Comparison of ENCODE assay signal across 8 mouse cellular contexts in the genomic region with DNA sequence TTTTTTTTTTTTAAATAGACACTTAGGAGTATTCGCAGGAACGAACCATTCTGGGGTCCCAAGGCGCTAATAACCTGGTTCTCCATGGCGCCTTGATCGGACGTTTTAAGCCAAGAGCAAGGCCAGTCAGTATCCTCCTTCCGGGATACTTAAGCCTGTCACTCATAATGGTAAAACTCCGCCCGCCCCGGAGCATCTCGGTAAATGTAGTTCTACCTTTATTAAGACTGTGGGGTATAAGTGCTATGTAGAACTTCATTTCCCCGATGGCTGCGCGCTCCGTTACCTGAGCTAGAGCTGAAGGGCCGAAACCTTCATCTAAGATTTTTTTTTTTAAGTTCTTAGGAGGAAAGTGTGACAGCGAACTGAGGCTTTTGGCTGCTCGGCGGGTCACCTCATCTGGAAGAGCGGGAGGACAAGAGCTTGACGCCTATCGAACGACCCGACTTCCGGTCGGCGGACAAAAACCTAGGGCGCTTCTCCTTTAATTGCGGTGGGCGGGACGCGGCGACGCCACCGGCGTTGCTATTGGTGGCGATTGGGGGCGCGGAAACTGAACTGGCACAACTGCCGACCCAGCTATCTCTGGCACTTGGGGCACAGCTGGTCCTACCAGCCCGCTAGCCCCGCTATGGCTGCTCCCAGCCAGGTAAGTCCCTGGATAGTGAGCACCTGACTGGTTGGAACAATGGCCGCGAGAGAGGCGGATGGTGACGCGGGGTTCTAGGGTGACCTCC. TPM values are rescaled to one million over a fixed set of nuclear protein-coding genes. Genes with fewer than 3 reads are reported as not detected.
DNase-seq lines count a peak whose midpoint lies in the region; ATAC-seq and TF ChIP-seq lines count a peak whose summit lies in the region.

Gene Poc1a (plus strand): TSS at position 254 of the 737 bp plus-strand sequence.

- intact Hi-C loops in heart, postnatal 36 days (cut with DNase I): loop anchor here (1.0 to 5.0 kb wide), 3 partner anchors 32 to 68 kb away; no protein-coding TSS in a partner anchor

- H3K4me2 ChIP-seq in forebrain, embryonic 16.5 days (ENCODE audit: low read length): peak within 1 kb of the TSS; percentile 68
- peak within 1 kb of the TSS; percentile 85 for H3K4me2 ChIP-seq in lung, embryonic 14.5 days

- TF ChIP-seq CTCF in G1E (IDR thresholded peaks at IDR 0.05; ENCODE audit: low read depth, low read length): no peak
- TF ChIP-seq CTCF in layer of hippocampus, adult 2 months (conservative IDR thresholded peaks at IDR 0.05): no peak
- TF ChIP-seq CTCF in lung, embryonic 14.5 days (IDR thresholded peaks at IDR 0.05; ENCODE audit: low read depth): no peak
- TF ChIP-seq CTCF in olfactory bulb, adult 2 months (IDR thresholded peaks at IDR 0.05; ENCODE audit: insufficient read depth, low read depth, low read length): no peak
- no peak for TF ChIP-seq CTCF in thymus, adult 2 months (IDR thresholded peaks at IDR 0.05; ENCODE audit: borderline replicate concordance, control insufficient read depth, extremely low read depth, insufficient read depth, low read length, poor library complexity)

- peak within 1 kb of the TSS; percentile 55 for H3K9ac ChIP-seq in forebrain, embryonic 16.5 days (replicated peaks; ENCODE audit: low read depth, low read length)
- peak within 1 kb of the TSS; percentile 76 for H3K9ac ChIP-seq in lung, embryonic 14.5 days

- peaks cover 22% of the 10 kb centered on the region for H3K4me1 ChIP-seq in G1E (ENCODE audit: insufficient read depth, low read depth, low read length)
- peaks cover 14% of the 10 kb centered on the region for H3K4me1 ChIP-seq in forebrain, embryonic 16.5 days (replicated peaks; ENCODE audit: control insufficient read depth, insufficient read depth, low read length)
- H3K4me1 ChIP-seq in lung, embryonic 14.5 days (ENCODE audit: insufficient read depth): 0 out of 2 replicates have a peak, but pooled peaks cover 7% of the 10 kb centered on the region
- H3K4me1 ChIP-seq in olfactory bulb, adult 2 months (ENCODE audit: control insufficient read depth, insufficient read depth, low read length): peaks cover 8% of the 10 kb centered on the region
- H3K4me1 ChIP-seq in thymus, adult 2 months (replicated peaks; ENCODE audit: control insufficient read depth, insufficient read depth, low read length): peaks cover 7% of the 10 kb centered on the region

- peaks cover 34% of the 10 kb centered on the region for H3K36me3 ChIP-seq in G1E (replicated peaks)
- no peaks in the 10 kb centered on the region for H3K36me3 ChIP-seq in forebrain, embryonic 16.5 days (ENCODE audit: control insufficient read depth, insufficient read depth)
- H3K36me3 ChIP-seq in lung, embryonic 14.5 days (ENCODE audit: insufficient read depth): peaks cover 15% of the 10 kb centered on the region
- H3K36me3 ChIP-seq in thymus, adult 2 months (ENCODE audit: control insufficient read depth, insufficient read depth, low read length): no peaks in the 10 kb centered on the region

- ATAC-seq in G1E (ENCODE audit: extremely low read depth, insufficient number of reproducible peaks, low FRiP score, poor library complexity, severe bottlenecking): peak; percentile 91
- ATAC-seq in forebrain, embryonic 16.5 days: peak; percentile 99
- peak; percentile 97 for ATAC-seq in lung, embryonic 14.5 days (ENCODE audit: insufficient read depth)

- WGBS in forebrain, embryonic 16.5 days: under 1% methylated on average over 47 of the region's 47 CpGs
- under 1% methylated on average over 47 of the region's 47 CpGs for WGBS in lung, embryonic 14.5 days
- under 1% methylated on average over 47 of the region's 47 CpGs for WGBS in olfactory bulb, adult 2 months
- WGBS in thymus, adult 2 months: under 1% methylated on average over 47 of the region's 47 CpGs

- peak within 1 kb of the TSS; percentile 43 for H3K27ac ChIP-seq in forebrain, embryonic 16.5 days (ENCODE audit: low read length)
- H3K27ac ChIP-seq in layer of hippocampus, adult 2 months: peak within 1 kb of the TSS; percentile 96
- H3K27ac ChIP-seq in lung, embryonic 14.5 days (ENCODE audit: low read depth): peak within 1 kb of the TSS; percentile 73; the same call in 1 of the 2 replicates
- peak within 1 kb of the TSS; percentile 79 for H3K27ac ChIP-seq in olfactory bulb, adult 2 months (ENCODE audit: insufficient read depth, low read depth, low read length)
- H3K27ac ChIP-seq in thymus, adult 2 months (ENCODE audit: control insufficient read depth, insufficient read depth, low read length): peak within 1 kb of the TSS; percentile 16; the same call in 1 of the 2 replicates

- no peak for TF ChIP-seq POLR2A in olfactory bulb, adult 2 months (IDR thresholded peaks at IDR 0.05; ENCODE audit: insufficient read depth, low read depth, low read length)
- 0 out of 2 replicates have a peak, but pooled peaks have one; percentile 18 for TF ChIP-seq POLR2A in thymus, adult 2 months (IDR thresholded peaks at IDR 0.05; ENCODE audit: control insufficient read depth, extremely low read depth, insufficient read depth, low read length, poor library complexity)

- DNase-seq in G1E (ENCODE audit: low spot score): peak; percentile 80
- DNase-seq in cerebellum, adult 18-20 months: peak; percentile 92 to 96
- peak; percentile 96 for DNase-seq in heart, postnatal 36 days
- peak; percentile 91 to 94 for DNase-seq in layer of hippocampus, adult 2 months (ENCODE audit: low spot score in 2 of 2)
- peak; percentile 98 for DNase-seq in lung, embryonic 14.5 days
- DNase-seq in thymus, adult 2 months: peak; percentile 92

- H3K27me3 ChIP-seq in G1E (ENCODE audit: insufficient read depth, low read length): no peaks in the 10 kb centered on the region
- no peaks in the 10 kb centered on the region for H3K27me3 ChIP-seq in forebrain, embryonic 16.5 days (replicated peaks; ENCODE audit: control insufficient read depth, insufficient read depth, low read length)
- H3K27me3 ChIP-seq in lung, embryonic 14.5 days (ENCODE audit: insufficient read depth, low read length): no peaks in the 10 kb centered on the region
- no peaks in the 10 kb centered on the region for H3K27me3 ChIP-seq in thymus, adult 2 months (ENCODE audit: control insufficient read depth, insufficient read depth, low read length)

- peak within 1 kb of the TSS; percentile 86 for H3K4me3 ChIP-seq in G1E (ENCODE audit: low read depth, low read length)
- H3K4me3 ChIP-seq in forebrain, embryonic 16.5 days (replicated peaks; ENCODE audit: low read length): peak within 1 kb of the TSS; percentile 64
- peak within 1 kb of the TSS; percentile 77 for H3K4me3 ChIP-seq in layer of hippocampus, adult 2 months
- peak within 1 kb of the TSS; percentile 73 for H3K4me3 ChIP-seq in lung, embryonic 14.5 days (ENCODE audit: low read depth, low read length)
- peak within 1 kb of the TSS; percentile 64 for H3K4me3 ChIP-seq in olfactory bulb, adult 2 months (ENCODE audit: insufficient read depth, low read depth, low read length)
- H3K4me3 ChIP-seq in thymus, adult 2 months (ENCODE audit: control insufficient read depth, insufficient read depth, low read length): peak within 1 kb of the TSS; percentile 57

- no peaks in the 10 kb centered on the region for H3K9me3 ChIP-seq in G1E (replicated peaks)
- H3K9me3 ChIP-seq in forebrain, embryonic 16.5 days (ENCODE audit: control insufficient read depth, low read length): no peaks in the 10 kb centered on the region
- H3K9me3 ChIP-seq in lung, embryonic 14.5 days (ENCODE audit: low read depth, low read length): no peaks in the 10 kb centered on the region

RNA-seq across cellular contexts. Expression of gene Poc1a, which starts in this region (rescaled TPM):
- 20.2 and 31.7 TPM in 2 replicates for total RNA-seq in G1E (2014; fragmentation: Nextera tagmentation)
- total RNA-seq in G1E (2017): 25.6 and 28.8 TPM in 2 replicates
- polyA plus RNA-seq in G1E (2012): 8.8 and 14.8 TPM in 2 replicates
- polyA plus RNA-seq in forebrain, embryonic 16.5 days (2015; fragmentation: Nextera tagmentation; extraction: Ambion mirVana): 10.5 and 11.6 TPM in 2 replicates
- total RNA-seq in heart, postnatal 36 days (2021): 1 to 10 TPM; 4.1 TPM
- total RNA-seq in layer of hippocampus, adult 2 months (2021): 10 to 100 TPM in 1 of 2 experiments, 1 to 10 TPM in 1; 8.6 to 14.5 TPM
- polyA plus RNA-seq in lung, embryonic 14.5 days (2014; fragmentation: Nextera tagmentation; extraction: Ambion mirVana): 27.1 and 29.5 TPM in 2 replicates
- polyA plus RNA-seq in olfactory bulb, adult 2 months (2012; ENCODE audit: insufficient read depth, insufficient read length, low replicate concordance, missing spikeins): not detected in 2 replicates
- polyA plus RNA-seq in thymus, adult 2 months (2012; rRNA removed): 30.2 and 42.2 TPM in 2 replicates

Comparison
In these comparisons a context has a peak if more than half of its experiments do, and no peak if none do; other contexts are left out.
1. Peak in every context shown above with its lines: DNase-seq, ATAC-seq, H3K4me3 ChIP-seq and H3K27ac ChIP-seq.
2. H3K27ac ChIP-seq: peak in every context shown above with its lines; median percentile 96 in layer of hippocampus, adult 2 months; 79 in olfactory bulb, adult 2 months; 73 in lung, embryonic 14.5 days; 43 in forebrain, embryonic 16.5 days; 16 in thymus, adult 2 months.